Mouse (Mus musculus): ENCODE results near the gene Adamts4.

DNA sequence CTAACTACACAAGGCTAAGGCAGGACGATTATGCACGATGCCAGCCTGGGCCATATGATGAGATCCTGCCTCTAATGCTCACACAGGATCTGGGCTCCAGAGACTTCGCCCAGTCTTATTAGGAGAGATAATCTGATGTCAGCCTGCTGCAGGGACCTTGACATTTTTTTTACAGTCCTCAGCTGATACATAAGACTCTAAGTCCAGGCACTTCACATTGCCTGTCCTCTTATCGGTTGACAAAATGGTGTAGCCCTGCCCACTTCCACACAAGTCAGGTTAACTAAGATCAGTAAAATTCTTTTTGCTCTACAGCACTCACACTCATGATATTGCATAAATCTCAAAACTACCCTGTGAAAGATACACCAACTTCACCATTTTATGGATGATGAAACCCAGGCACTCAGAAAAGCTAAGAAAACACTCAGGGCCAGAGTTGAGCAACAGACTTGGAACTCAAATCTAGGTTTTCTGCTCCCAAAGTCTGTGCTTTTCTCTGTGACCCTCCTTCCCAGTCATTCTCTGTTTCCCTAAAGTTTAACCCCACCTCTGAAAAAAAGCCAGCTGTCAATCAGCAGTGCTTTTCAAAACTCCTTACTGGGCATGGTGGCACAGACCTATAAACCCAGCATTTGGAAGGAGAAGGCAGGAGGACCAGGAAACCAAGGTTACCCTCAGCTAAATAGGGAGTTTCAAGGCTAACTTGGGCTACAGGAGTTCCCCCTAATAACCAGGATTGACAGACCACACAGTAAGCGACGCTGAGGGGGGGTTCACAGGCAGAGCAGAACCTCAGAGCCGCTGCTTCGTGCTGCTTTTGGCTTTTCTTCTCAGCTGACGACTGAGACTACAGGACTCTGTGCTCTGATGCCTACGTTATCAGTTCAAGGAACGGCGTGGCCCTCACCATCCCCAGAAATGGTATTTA is 17.2 kb upstream of the Adamts4 start:
- TF ChIP-seq CTCF (IDR thresholded peaks at IDR 0.05; ENCODE audit: insufficient read depth, low read depth, low read length) (no peak), POLR2A (IDR thresholded peaks at IDR 0.05; ENCODE audit: insufficient read depth, low read depth, low read length) (no peak)
